Mouse (Mus musculus): ENCODE measurements at regions not wholly inside any gene's neighbourhood (a gene's known extent, or its start where the extent isn't known, plus 50 kb on each side); places are given as distances from the start of the nearest gene placed in this dataset.

GRCm38 (mm10) chr2:133351306-133351705 is 200.7 kb upstream of the Bmp2 start:
- TF ChIP-seq GATA1 (IDR thresholded peaks at IDR 0.05; ENCODE audit: borderline replicate concordance, low read length) (no peak), FLI1 (IDR thresholded peaks at IDR 0.05; ENCODE audit: low read length) (no peak)

Data from megakaryocyte, embryonic 14.5 days (primary cell).